11 mouse cellular contexts compared by ENCODE assay signal in genomic region chr1:86633840-86634750, GRCm38 (mm10). TPM values are rescaled to one million over a fixed set of nuclear protein-coding genes. Genes with fewer than 3 reads are reported as not detected.
DNase-seq lines count a peak whose midpoint lies in the region; ATAC-seq and TF ChIP-seq lines count a peak whose summit lies in the region.
"Had no signal": no experiment of that assay in that cellular context is flagged by ENCODE, and none has a peak within 500 bp of the region (broad histone marks: within the 10 kb centered on the region; RNA-seq: fewer than 3 reads in every experiment).

No protein-coding gene starts in this region.

- no peaks in the 10 kb centered on the region for H3K36me3 ChIP-seq in heart, embryonic 10.5 days
- no peaks in the 10 kb centered on the region for H3K36me3 ChIP-seq in forebrain, postnatal 0 days (ENCODE audit: insufficient read depth)
- no peaks in the 10 kb centered on the region for H3K36me3 ChIP-seq in liver, postnatal 0 days (replicated peaks; ENCODE audit: insufficient read depth, low read length)

- intact Hi-C loops in heart, postnatal 25 days (cut with DNase I) = no loop called here

- no peak overlapping the region for H3K9ac ChIP-seq in forebrain, postnatal 0 days
- no peak overlapping the region for H3K9ac ChIP-seq in liver, postnatal 0 days (replicated peaks)

- H3K27ac ChIP-seq in heart, embryonic 10.5 days = no peak overlapping the region
- H3K27ac ChIP-seq in forebrain, postnatal 0 days (ENCODE audit: low read depth, low read length) = peak overlapping the region; percentile 17; the same call in 1 of the 2 replicates
- H3K27ac ChIP-seq in liver, postnatal 0 days (ENCODE audit: low read depth) = peak overlapping the region; percentile 88
- H3K27ac ChIP-seq: macrophage had no signal

- 0 out of 2 replicates have a peak, but pooled peaks cover 3% of the 10 kb centered on the region for H3K4me1 ChIP-seq in heart, embryonic 10.5 days
- peaks cover 4% of the 10 kb centered on the region; the same call in 1 of the 2 replicates for H3K4me1 ChIP-seq in forebrain, postnatal 0 days (ENCODE audit: insufficient read depth)
- peaks cover 11% of the 10 kb centered on the region for H3K4me1 ChIP-seq in liver, postnatal 0 days (ENCODE audit: insufficient read depth)

- peak; percentile 24; the same call in 1 of the 2 replicates for ATAC-seq in forebrain, postnatal 0 days
- no peak for ATAC-seq in liver, postnatal 0 days

- H3K4me2 ChIP-seq in forebrain, postnatal 0 days (ENCODE audit: low read depth) = peak overlapping the region; percentile 39
- H3K4me2 ChIP-seq in liver, postnatal 0 days (ENCODE audit: low read depth, low read length) = no peak overlapping the region

- DNase-seq in heart, embryonic 10.5 days (ENCODE audit: low spot score) = no peak
- no peak for DNase-seq in heart, postnatal 25 days (ENCODE audit: low spot score)
- peak; percentile 37 for DNase-seq in Muller cell, postnatal 12 days (ENCODE audit: inconsistent ontology term)
- DNase-seq in forebrain, postnatal 0 days = no peak
- no peak for DNase-seq in liver, postnatal 0 days
- no peak for DNase-seq in testis, postnatal 10 days (ENCODE audit: low spot score)
- DNase-seq in frontal cortex, postnatal 25 days (ENCODE audit: low spot score in 2 of 2) = no peak
- DNase-seq in right cerebral cortex, postnatal 36 days (ENCODE audit: low spot score in 2 of 2) = no peak
- DNase-seq: gastrocnemius, postnatal 36 days; kidney, adult 18-20 months had no signal

- no peak for TF ChIP-seq EP300 in liver, postnatal 0 days (IDR thresholded peaks at IDR 0.05; ENCODE audit: low read depth)

- WGBS in heart, embryonic 10.5 days = 46% methylated on average over 7 of the region's 7 CpGs
- 57% methylated on average over 7 of the region's 7 CpGs for WGBS in forebrain, postnatal 0 days
- 73% methylated on average over 7 of the region's 7 CpGs for WGBS in liver, postnatal 0 days (ENCODE audit: insufficient replicate concordance)

- H3K4me3 ChIP-seq in heart, embryonic 10.5 days = peak overlapping the region; percentile 31; the same call in 1 of the 2 replicates
- H3K4me3 ChIP-seq in forebrain, postnatal 0 days (ENCODE audit: low read depth, low read length) = peak overlapping the region; percentile 14; the same call in 1 of the 2 replicates
- no peak overlapping the region for H3K4me3 ChIP-seq in liver, postnatal 0 days (ENCODE audit: low read depth, low read length)

- no peaks in the 10 kb centered on the region for H3K9me3 ChIP-seq in heart, embryonic 10.5 days
- H3K9me3 ChIP-seq in forebrain, postnatal 0 days (ENCODE audit: low read length) = no peaks in the 10 kb centered on the region
- H3K9me3 ChIP-seq in liver, postnatal 0 days (ENCODE audit: low read length) = no peaks in the 10 kb centered on the region

- no peak for TF ChIP-seq CTCF in forebrain, postnatal 0 days (IDR thresholded peaks at IDR 0.05; ENCODE audit: low read depth)
- TF ChIP-seq CTCF in liver, postnatal 0 days (IDR thresholded peaks at IDR 0.05; ENCODE audit: low read depth) = no peak

- no peaks in the 10 kb centered on the region for H3K27me3 ChIP-seq in heart, embryonic 10.5 days (ENCODE audit: insufficient read depth, poor library complexity, severe bottlenecking)
- no peaks in the 10 kb centered on the region for H3K27me3 ChIP-seq in forebrain, postnatal 0 days (ENCODE audit: insufficient read depth, low read length)
- no peaks in the 10 kb centered on the region for H3K27me3 ChIP-seq in liver, postnatal 0 days (ENCODE audit: insufficient read depth, low read length)

RNA-seq across cellular contexts. Expression of gene Nppc, which starts 36.3 kb away (rescaled TPM):
- polyA plus RNA-seq in heart, embryonic 10.5 days (2016; fragmentation: Nextera tagmentation; extraction: Ambion mirVana) = 0.37 and 0.38 TPM in 2 replicates
- under 1 TPM; 0.42 to 0.49 TPM for total RNA-seq in heart, postnatal 25 days (2021)
- total RNA-seq in forebrain, postnatal 0 days (2014; rRNA removed) = 5.7 and 6.3 TPM in 2 replicates
- polyA plus RNA-seq in forebrain, postnatal 0 days (2015; fragmentation: Nextera tagmentation; extraction: Ambion mirVana) = 7.7 and 9.2 TPM in 2 replicates
- polyA plus RNA-seq in liver, postnatal 0 days (2015; fragmentation: Nextera tagmentation; extraction: Ambion mirVana) = 0.20 TPM in 1 of 2 replicates, not detected in the other
- polyA plus RNA-seq: macrophage had no signal

RNA-seq across cellular contexts. Expression of gene Cops7b, which starts 51.4 kb away (rescaled TPM):
- 41.3 and 45.9 TPM in 2 replicates for polyA plus RNA-seq in heart, embryonic 10.5 days (2016; fragmentation: Nextera tagmentation; extraction: Ambion mirVana)
- total RNA-seq in heart, postnatal 25 days (2021) = 10 to 100 TPM; 10.1 TPM
- total RNA-seq in forebrain, postnatal 0 days (2014; rRNA removed) = 37.6 and 40.3 TPM in 2 replicates
- polyA plus RNA-seq in forebrain, postnatal 0 days (2015; fragmentation: Nextera tagmentation; extraction: Ambion mirVana) = 54.3 and 54.7 TPM in 2 replicates
- polyA plus RNA-seq in liver, postnatal 0 days (2015; fragmentation: Nextera tagmentation; extraction: Ambion mirVana) = 8.5 and 9.8 TPM in 2 replicates

RNA-seq across cellular contexts. Expression of gene Pde6d, which starts 51.7 kb away (rescaled TPM):
- polyA plus RNA-seq in heart, embryonic 10.5 days (2016; fragmentation: Nextera tagmentation; extraction: Ambion mirVana) = 69.7 and 73.6 TPM in 2 replicates
- total RNA-seq in heart, postnatal 25 days (2021) = 10 to 100 TPM; 43.5 to 45.6 TPM
- 44.9 and 59.0 TPM in 2 replicates for total RNA-seq in forebrain, postnatal 0 days (2014; rRNA removed)
- polyA plus RNA-seq in forebrain, postnatal 0 days (2015; fragmentation: Nextera tagmentation; extraction: Ambion mirVana) = 110 and 116 TPM in 2 replicates
- 25.2 and 29.6 TPM in 2 replicates for polyA plus RNA-seq in liver, postnatal 0 days (2015; fragmentation: Nextera tagmentation; extraction: Ambion mirVana)
